Mouse (Mus musculus): ENCODE results near the gene Camk1g. TPM values are rescaled to one million over a fixed set of nuclear protein-coding genes. Genes with fewer than 3 reads are reported as not detected.

Camk1g gene
- total RNA-seq, 1 experiment: not detected

DNA sequence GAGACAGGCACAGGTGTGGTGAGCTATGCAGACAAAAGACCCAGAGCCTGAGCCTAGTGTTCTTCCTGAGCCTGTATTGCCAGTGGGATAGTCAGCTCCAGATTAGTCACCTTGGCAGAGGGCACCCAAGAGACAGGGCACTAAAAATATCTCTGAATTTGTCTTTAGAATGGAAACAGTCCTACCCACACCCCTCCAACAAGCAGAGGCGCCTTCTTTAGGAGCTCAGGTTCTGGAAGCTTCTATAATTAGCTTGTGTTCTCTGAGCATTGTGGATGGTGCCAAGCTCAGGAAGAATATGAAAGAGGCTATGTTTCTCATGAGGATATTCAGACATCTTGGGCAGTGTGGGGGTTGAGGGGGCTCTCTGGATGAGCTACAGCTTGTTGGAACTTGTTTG, 37.4 kb downstream of the Camk1g start:
- TF ChIP-seq MAFK (IDR thresholded peaks at IDR 0.05; ENCODE audit: insufficient read depth, low read depth, low read length): no peak
- no peak overlapping the region for H3K27ac ChIP-seq (ENCODE audit: insufficient read depth, low read depth, low read length, poor library complexity, severe bottlenecking)
- DNase-seq (ENCODE audit: low read depth, low spot score): no peak
- no peaks in the 10 kb centered on the region for H3K9me3 ChIP-seq (ENCODE audit: control insufficient read depth, insufficient read depth, low read depth, low read length)
- H3K4me3 ChIP-seq (ENCODE audit: insufficient read depth in 1 of 2, low read depth in 1 of 2, low read length in 2 of 2, poor library complexity in 1 of 2, severe bottlenecking in 1 of 2): no peak overlapping the region
- H3K4me1 ChIP-seq (ENCODE audit: control insufficient read depth in 2 of 2, insufficient read depth in 2 of 2, low read length in 2 of 2, poor library complexity in 1 of 2): no peaks in the 10 kb centered on the region
- no peaks in the 10 kb centered on the region for H3K36me3 ChIP-seq (ENCODE audit: control insufficient read depth, insufficient read depth, low read length, poor library complexity, severe bottlenecking)
- no peak overlapping the region for H3K9ac ChIP-seq (ENCODE audit: insufficient read depth, low read depth, low read length, poor library complexity, severe bottlenecking)
- in situ Hi-C loops (cut with MboI; ENCODE audit: low sequenced_read_pairs in 2 of 2, unreplicated experiment in 2 of 2): no loop called here

DNA sequence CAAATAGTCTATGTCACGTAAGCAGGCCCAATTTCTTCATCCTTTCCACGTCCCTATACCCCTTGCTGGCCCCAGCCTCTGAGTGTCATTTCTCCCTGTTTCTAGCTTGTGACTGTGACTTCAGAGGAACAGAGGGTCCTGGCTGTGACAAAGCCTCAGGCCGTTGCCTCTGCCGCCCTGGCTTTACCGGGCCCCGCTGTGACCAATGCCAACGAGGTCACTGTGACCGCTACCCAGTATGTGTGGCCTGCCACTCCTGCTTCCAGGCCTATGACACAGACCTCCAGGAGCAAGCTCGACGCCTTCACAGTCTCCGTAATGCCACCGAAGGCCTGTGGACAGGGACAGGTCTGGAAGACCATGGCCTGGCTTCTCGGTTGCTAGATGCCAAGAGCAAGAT, 38.1 kb downstream of the Camk1g start:
- in situ Hi-C loops (cut with MboI; ENCODE audit: low sequenced_read_pairs in 2 of 2, unreplicated experiment in 2 of 2): no loop called here
- Histone ChIP-seq H3K4me1 (ENCODE audit: control insufficient read depth in 2 of 2, insufficient read depth in 2 of 2, low read length in 2 of 2, poor library complexity in 1 of 2) (no peaks in the 10 kb centered on the region), H3K27ac (ENCODE audit: insufficient read depth, low read depth, low read length, poor library complexity, severe bottlenecking) (no peak overlapping the region), H3K9ac (ENCODE audit: insufficient read depth, low read depth, low read length, poor library complexity, severe bottlenecking) (no peak overlapping the region), H3K9me3 (ENCODE audit: control insufficient read depth, insufficient read depth, low read depth, low read length) (no peaks in the 10 kb centered on the region), H3K36me3 (ENCODE audit: control insufficient read depth, insufficient read depth, low read length, poor library complexity, severe bottlenecking) (no peaks in the 10 kb centered on the region), H3K4me3 (ENCODE audit: insufficient read depth in 1 of 2, low read depth in 1 of 2, low read length in 2 of 2, poor library complexity in 1 of 2, severe bottlenecking in 1 of 2) (no peak overlapping the region)
- TF ChIP-seq MAFK (IDR thresholded peaks at IDR 0.05; ENCODE audit: insufficient read depth, low read depth, low read length): no peak
- TF ChIP-seq HCFC1 (IDR thresholded peaks at IDR 0.05; ENCODE audit: borderline replicate concordance, insufficient read depth, low read length): no peak
- no peak for TF ChIP-seq CHD2 (IDR thresholded peaks at IDR 0.05; ENCODE audit: low read depth, low read length)
- TF ChIP-seq ZC3H11A (IDR thresholded peaks at IDR 0.05; ENCODE audit: borderline replicate concordance, low read depth, low read length): no peak
- TF ChIP-seq ZNF384 (IDR thresholded peaks at IDR 0.05; ENCODE audit: low read depth, low read length): no peak
- no peak for DNase-seq (ENCODE audit: low read depth, low spot score)

DNA sequence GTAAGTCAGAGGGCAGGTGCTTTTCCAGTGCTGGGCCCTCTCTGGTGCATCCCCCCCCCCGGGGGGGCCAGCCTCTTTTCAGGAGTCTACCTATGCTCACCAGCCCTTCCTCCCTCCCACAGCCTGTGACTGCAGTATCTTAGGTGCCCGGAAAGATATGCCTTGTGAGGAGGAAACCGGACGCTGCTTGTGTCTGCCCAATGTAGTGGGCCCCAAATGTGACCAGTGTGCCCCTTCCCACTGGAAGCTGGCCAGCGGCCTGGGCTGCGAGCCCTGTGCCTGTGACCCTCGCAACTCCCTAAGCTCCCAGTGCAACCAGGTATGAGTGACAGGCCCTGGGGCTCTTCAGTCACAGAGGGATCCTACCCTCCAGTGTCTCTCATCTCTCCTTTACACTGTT, 39.5 kb downstream of the Camk1g start:
- Histone ChIP-seq H3K27ac (ENCODE audit: insufficient read depth, low read depth, low read length, poor library complexity, severe bottlenecking) (no peak overlapping the region), H3K4me1 (ENCODE audit: control insufficient read depth in 2 of 2, insufficient read depth in 2 of 2, low read length in 2 of 2, poor library complexity in 1 of 2) (no peaks in the 10 kb centered on the region), H3K9ac (ENCODE audit: insufficient read depth, low read depth, low read length, poor library complexity, severe bottlenecking) (no peak overlapping the region), H3K36me3 (ENCODE audit: control insufficient read depth, insufficient read depth, low read length, poor library complexity, severe bottlenecking) (no peaks in the 10 kb centered on the region), H3K9me3 (ENCODE audit: control insufficient read depth, insufficient read depth, low read depth, low read length) (no peaks in the 10 kb centered on the region), H3K4me3 (ENCODE audit: insufficient read depth in 1 of 2, low read depth in 1 of 2, low read length in 2 of 2, poor library complexity in 1 of 2, severe bottlenecking in 1 of 2) (no peak overlapping the region)
- DNase-seq (ENCODE audit: low read depth, low spot score): no peak
- no peak for TF ChIP-seq HCFC1 (IDR thresholded peaks at IDR 0.05; ENCODE audit: borderline replicate concordance, insufficient read depth, low read length)
- no peak for TF ChIP-seq ZNF384 (IDR thresholded peaks at IDR 0.05; ENCODE audit: low read depth, low read length)
- no peak for TF ChIP-seq MAFK (IDR thresholded peaks at IDR 0.05; ENCODE audit: insufficient read depth, low read depth, low read length)
- no peak for TF ChIP-seq CHD2 (IDR thresholded peaks at IDR 0.05; ENCODE audit: low read depth, low read length)
- no peak for TF ChIP-seq ZC3H11A (IDR thresholded peaks at IDR 0.05; ENCODE audit: borderline replicate concordance, low read depth, low read length)
- in situ Hi-C loops (cut with MboI; ENCODE audit: low sequenced_read_pairs in 2 of 2, unreplicated experiment in 2 of 2): no loop called here

DNA sequence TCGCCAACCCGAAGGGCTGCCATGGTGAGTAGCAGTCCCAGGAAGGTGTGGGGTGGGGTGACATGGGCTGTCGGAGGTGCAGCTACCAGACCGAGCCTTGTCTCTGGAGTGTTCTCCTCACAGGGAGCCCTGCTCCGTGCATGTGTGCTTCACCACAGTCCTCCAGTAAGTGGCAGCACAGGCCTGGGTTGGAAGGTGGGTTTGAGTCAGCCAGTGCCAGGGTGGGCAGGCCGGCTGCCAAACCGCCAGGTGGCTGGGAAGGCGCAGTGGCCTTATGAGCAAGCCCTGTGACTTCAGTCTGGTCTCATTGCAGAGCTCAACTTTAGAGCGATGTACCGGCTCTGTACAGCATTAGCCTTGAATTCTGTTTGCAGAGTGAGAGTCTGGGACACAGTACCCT, 39.9 kb downstream of the Camk1g start:
- no peak overlapping the region for H3K4me3 ChIP-seq (ENCODE audit: insufficient read depth in 1 of 2, low read depth in 1 of 2, low read length in 2 of 2, poor library complexity in 1 of 2, severe bottlenecking in 1 of 2)
- no peak overlapping the region for H3K27ac ChIP-seq (ENCODE audit: insufficient read depth, low read depth, low read length, poor library complexity, severe bottlenecking)
- H3K9me3 ChIP-seq (ENCODE audit: control insufficient read depth, insufficient read depth, low read depth, low read length): no peaks in the 10 kb centered on the region
- no peaks in the 10 kb centered on the region for H3K4me1 ChIP-seq (ENCODE audit: control insufficient read depth in 2 of 2, insufficient read depth in 2 of 2, low read length in 2 of 2, poor library complexity in 1 of 2)
- in situ Hi-C loops (cut with MboI; ENCODE audit: low sequenced_read_pairs in 2 of 2, unreplicated experiment in 2 of 2): no loop called here
- H3K9ac ChIP-seq (ENCODE audit: insufficient read depth, low read depth, low read length, poor library complexity, severe bottlenecking): no peak overlapping the region
- DNase-seq (ENCODE audit: low read depth, low spot score): no peak
- TF ChIP-seq MAFK (IDR thresholded peaks at IDR 0.05; ENCODE audit: insufficient read depth, low read depth, low read length) (no peak), HCFC1 (IDR thresholded peaks at IDR 0.05; ENCODE audit: borderline replicate concordance, insufficient read depth, low read length) (no peak), CHD2 (IDR thresholded peaks at IDR 0.05; ENCODE audit: low read depth, low read length) (no peak)
- H3K36me3 ChIP-seq (ENCODE audit: control insufficient read depth, insufficient read depth, low read length, poor library complexity, severe bottlenecking): no peaks in the 10 kb centered on the region

DNA sequence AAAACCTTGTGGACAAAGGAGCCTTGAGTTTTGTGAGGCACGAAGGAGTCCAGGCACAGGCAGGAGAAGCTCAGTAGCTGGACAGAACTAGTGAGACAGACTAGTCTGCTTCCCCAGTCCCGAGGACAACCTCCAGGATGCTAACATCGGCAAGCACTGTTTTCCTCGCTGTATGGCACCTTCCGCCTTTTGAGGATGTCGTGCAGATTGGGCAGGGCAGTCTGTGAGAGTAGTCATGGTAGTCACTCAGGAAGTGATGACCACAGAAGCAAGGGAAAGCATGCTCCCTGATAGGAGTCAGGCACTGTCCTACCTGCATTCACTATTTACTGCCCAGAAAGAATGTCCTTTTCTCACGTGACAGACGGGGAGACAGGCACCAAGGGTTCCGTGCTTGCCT, 40.5 kb downstream of the Camk1g start:
- no peaks in the 10 kb centered on the region for H3K36me3 ChIP-seq (ENCODE audit: control insufficient read depth, insufficient read depth, low read length, poor library complexity, severe bottlenecking)
- in situ Hi-C loops (cut with MboI; ENCODE audit: low sequenced_read_pairs in 2 of 2, unreplicated experiment in 2 of 2): no loop called here
- H3K27ac ChIP-seq (ENCODE audit: insufficient read depth, low read depth, low read length, poor library complexity, severe bottlenecking): no peak overlapping the region
- no peak overlapping the region for H3K4me3 ChIP-seq (ENCODE audit: insufficient read depth in 1 of 2, low read depth in 1 of 2, low read length in 2 of 2, poor library complexity in 1 of 2, severe bottlenecking in 1 of 2)
- no peaks in the 10 kb centered on the region for H3K4me1 ChIP-seq (ENCODE audit: control insufficient read depth in 2 of 2, insufficient read depth in 2 of 2, low read length in 2 of 2, poor library complexity in 1 of 2)
- DNase-seq (ENCODE audit: low read depth, low spot score): no peak
- H3K9ac ChIP-seq (ENCODE audit: insufficient read depth, low read depth, low read length, poor library complexity, severe bottlenecking): no peak overlapping the region
- no peaks in the 10 kb centered on the region for H3K9me3 ChIP-seq (ENCODE audit: control insufficient read depth, insufficient read depth, low read depth, low read length)
- TF ChIP-seq ZNF384 (IDR thresholded peaks at IDR 0.05; ENCODE audit: low read depth, low read length): no peak
- no peak for TF ChIP-seq HCFC1 (IDR thresholded peaks at IDR 0.05; ENCODE audit: borderline replicate concordance, insufficient read depth, low read length)
- TF ChIP-seq MAFK (IDR thresholded peaks at IDR 0.05; ENCODE audit: insufficient read depth, low read depth, low read length): no peak
- TF ChIP-seq CHD2 (IDR thresholded peaks at IDR 0.05; ENCODE audit: low read depth, low read length): no peak
- no peak for TF ChIP-seq ZC3H11A (IDR thresholded peaks at IDR 0.05; ENCODE audit: borderline replicate concordance, low read depth, low read length)

Data from ES-E14 (cell line).